Mouse (Mus musculus): ENCODE data around the gene Zfp597. TPM values are rescaled to one million over a fixed set of nuclear protein-coding genes. Genes with fewer than 3 reads are reported as not detected.
"Not testable (repeated sequence)": the region's sequence is repeated elsewhere in the genome, so short reads cannot be mapped to it uniquely, and the experiment has no call there.

Zfp597 gene
- total RNA-seq, 2 experiments from 2014 or later: 11.1 to 11.8 TPM

- intact Hi-C loops (cut with DNase I): loop anchor here (1.0 kb wide), 1 partner anchor 12 kb away; the partner anchor contains the start of genes Gm20695 and Zfp597
- DNase-seq: no peak
Measured at GRCm38 (mm10) chr16:3871815-3872214, 12.5 kb downstream of the Zfp597 start.

- intact Hi-C loops (cut with DNase I): no loop called here
- no peak for DNase-seq
Measured at GRCm38 (mm10) chr16:3859254-3859653, 25.1 kb downstream of the Zfp597 start.

- DNase-seq: no peak
- intact Hi-C loops (cut with DNase I): no loop called here
Measured at GRCm38 (mm10) chr16:3855776-3856175, 28.6 kb downstream of the Zfp597 start.

GRCm38 (mm10) chr16:3854437-3855182 lies 29.8 kb downstream of the Zfp597 start:
- intact Hi-C loops (cut with DNase I): no loop called here
- no peak for DNase-seq

DNA sequence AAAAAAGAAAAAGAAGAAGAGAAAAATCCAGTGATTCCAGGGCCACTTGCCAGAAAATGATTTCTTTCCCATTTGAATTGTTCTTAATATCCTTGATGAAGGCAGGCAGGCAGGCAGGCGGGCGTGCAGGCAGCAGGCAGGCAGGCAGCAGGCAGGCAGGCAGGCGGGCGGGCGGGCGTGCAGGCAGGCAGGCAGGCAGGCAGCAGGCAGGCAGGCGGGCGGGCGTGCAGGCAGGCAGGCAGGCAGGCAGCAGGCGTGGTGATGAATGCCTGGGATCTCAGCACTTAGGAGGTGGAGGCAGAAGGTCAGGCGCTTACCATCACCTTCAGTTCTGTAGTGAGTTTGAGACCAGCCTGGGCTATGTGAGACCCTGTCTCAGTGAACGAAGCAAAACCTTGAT lies 31.8 kb downstream of the Zfp597 start:
- intact Hi-C loops (cut with DNase I): no loop called here
- no peak for DNase-seq

- DNase-seq; intact Hi-C loops (cut with DNase I): not testable (repeated sequence)
Measured at GRCm38 (mm10) chr16:3851301-3851700, 33.1 kb downstream of the Zfp597 start.

GRCm38 (mm10) chr16:3848416-3848815 lies 35.9 kb downstream of the Zfp597 start:
- intact Hi-C loops (cut with DNase I): loop anchor here (5.0 to 10.0 kb wide), 6 partner anchors 34 to 436 kb away; partner anchors contain the start of genes Crebbp, Gm20695, Slx4 and Trap1
- no peak for DNase-seq

DNA sequence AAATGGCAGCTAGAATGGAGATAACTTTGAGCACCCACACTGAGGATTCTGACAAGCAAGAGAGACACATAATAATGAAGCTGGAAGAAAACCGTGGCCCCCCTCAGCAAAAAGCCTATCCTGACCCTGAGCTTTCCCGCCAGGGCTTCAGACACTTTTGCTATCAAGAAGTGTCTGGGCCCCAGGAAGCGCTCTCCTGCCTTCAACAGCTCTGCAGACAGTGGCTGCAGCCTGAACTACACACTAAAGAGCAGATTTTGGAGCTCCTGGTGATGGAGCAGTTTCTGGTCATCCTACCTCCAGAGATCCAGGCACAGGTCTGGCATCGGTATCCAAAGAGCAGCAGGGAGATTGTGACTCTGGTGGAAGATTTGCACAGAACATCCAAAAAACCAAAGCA lies 36.5 kb downstream of the Zfp597 start:
- DNase-seq: no peak
- intact Hi-C loops (cut with DNase I): loop anchor here (2.0 to 10.0 kb wide), 7 partner anchors 34 to 437 kb away; partner anchors contain the start of genes 1700037C18Rik, Cluap1, Crebbp and Gm20695

GRCm38 (mm10) chr16:3846711-3847518 lies 37.4 kb downstream of the Zfp597 start, which contains the start of gene Zfp174:
Zfp174 (plus strand) TSS chr16:3847268.
- intact Hi-C loops (cut with DNase I): loop anchor here (2.0 to 10.0 kb wide), 7 partner anchors 35 to 438 kb away; partner anchors contain the start of genes 1700037C18Rik, Cluap1, Crebbp and Gm20695
- DNase-seq: peak; percentile 88 to 92

GRCm38 (mm10) chr16:3843796-3844195 lies 40.6 kb downstream of the Zfp597 start:
- DNase-seq: no peak
- intact Hi-C loops (cut with DNase I): loop anchor here (10.0 kb wide), 3 partner anchors 231 to 441 kb away; partner anchors contain the start of genes Crebbp and Trap1

GRCm38 (mm10) chr16:3842989-3843388 lies 41.4 kb downstream of the Zfp597 start:
- intact Hi-C loops (cut with DNase I): loop anchor here (10.0 kb wide), 3 partner anchors 232 to 442 kb away; partner anchors contain the start of genes Crebbp and Trap1

GRCm38 (mm10) chr16:3839157-3839885 lies 45.0 kb downstream of the Zfp597 start:
- peak in 1 of 2 experiments; percentile 11 for DNase-seq
- intact Hi-C loops (cut with DNase I): loop anchor here (2.0 kb wide), 1 partner anchor 69 kb away; the partner anchor contains the start of genes 1700037C18Rik and Cluap1

More at GRCm38 (mm10) chr16:3842989-3843388, 41.4 kb downstream of the Zfp597 start:
- no peak for DNase-seq

DNA sequence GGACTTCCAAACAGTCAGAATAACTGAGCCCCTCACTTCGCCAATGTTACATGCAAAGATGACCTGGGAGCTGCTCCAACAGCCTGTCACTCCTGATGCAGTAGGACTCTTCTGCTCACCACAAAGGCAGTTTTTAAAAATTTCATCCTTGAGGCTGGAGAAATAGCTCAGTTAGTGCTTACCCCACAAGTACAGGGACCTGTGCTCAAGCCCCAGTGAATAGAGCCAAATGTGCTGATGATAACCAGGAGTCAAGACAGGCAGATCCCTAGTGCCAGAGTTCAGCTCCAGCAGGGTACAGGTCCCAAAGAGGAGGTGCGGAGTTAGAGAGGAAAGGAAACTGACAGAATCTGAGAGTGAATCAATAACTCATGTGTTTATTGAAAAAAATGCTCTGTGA lies 48.9 kb downstream of the Zfp597 start:
- intact Hi-C loops (cut with DNase I): no loop called here

GRCm38 (mm10) chr16:3830588-3831109 lies 53.7 kb downstream of the Zfp597 start, which contains the start of gene Olfr15:
Olfr15 (plus strand) TSS chr16:3830878.
- intact Hi-C loops (cut with DNase I): no loop called here
- no peak for DNase-seq

More for the DNA sequence above, 48.9 kb downstream of the Zfp597 start:
- DNase-seq: no peak

- intact Hi-C loops (cut with DNase I): no loop called here
Measured at GRCm38 (mm10) chr16:3829727-3830126, 54.6 kb downstream of the Zfp597 start.

DNA sequence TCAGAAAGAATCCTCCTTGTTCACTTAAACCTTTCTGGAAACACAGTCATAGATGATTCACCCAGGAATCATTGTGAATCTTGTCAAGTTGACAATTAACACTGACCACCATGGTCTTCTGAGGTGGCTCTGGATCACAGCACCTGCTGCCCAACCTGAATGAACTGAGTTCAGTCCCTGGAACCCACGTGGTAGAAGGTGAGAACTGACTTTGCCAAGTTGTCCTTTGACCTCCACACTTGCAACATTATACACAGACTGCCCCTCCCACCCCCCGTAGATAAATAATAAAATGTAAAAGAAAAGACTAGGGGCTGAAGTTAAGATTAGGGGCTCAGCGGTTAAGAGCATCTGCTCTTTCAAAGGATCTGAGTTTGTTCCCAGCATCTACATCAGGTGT lies 56.3 kb downstream of the Zfp597 start:
- intact Hi-C loops (cut with DNase I): no loop called here
- DNase-seq: no peak

More at GRCm38 (mm10) chr16:3829727-3830126, 54.6 kb downstream of the Zfp597 start:
- DNase-seq: no peak

GRCm38 (mm10) chr16:3820202-3820601 lies 64.2 kb downstream of the Zfp597 start:
- DNase-seq: peak in 1 of 2 experiments; percentile 4
- intact Hi-C loops (cut with DNase I): no loop called here

DNA sequence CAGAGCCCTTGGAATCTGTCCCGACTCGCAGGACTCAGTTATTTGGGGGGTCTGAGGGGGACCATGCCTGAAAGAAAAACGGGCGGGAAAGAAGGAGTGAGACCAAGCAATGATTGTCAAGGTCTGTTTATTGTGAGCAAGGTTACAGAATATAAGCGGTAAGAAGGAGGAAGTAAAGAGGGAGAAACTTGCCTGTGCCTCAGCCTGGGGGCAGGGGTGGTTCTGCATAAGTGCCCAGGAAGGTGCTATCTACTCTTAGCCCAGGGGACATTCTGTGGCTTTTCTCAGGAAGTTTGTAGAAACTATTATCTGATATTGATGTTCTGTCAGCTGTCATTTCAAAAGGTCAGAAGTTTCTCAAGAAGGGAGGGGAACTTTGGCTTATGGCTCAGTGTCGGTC lies 69.7 kb downstream of the Zfp597 start:
- intact Hi-C loops (cut with DNase I); DNase-seq: not testable (repeated sequence)

Data from heart, postnatal 36 days (tissue).